Mouse (Mus musculus) myocyte (in vitro differentiated cells): ENCODE results near the gene Rffl. TPM values are rescaled to one million over a fixed set of nuclear protein-coding genes. Genes with fewer than 3 reads are reported as not detected.

ENCODE experiments used
- H3K27me3 ChIP-seq: one replicate; pipeline ENCODE4 v1.6.1; 2011; ENCODE audit not compliant: control insufficient read depth, insufficient read depth, insufficient read length
- H3K36me3 ChIP-seq: one replicate; pipeline ENCODE4 v1.6.1; 2011; ENCODE audit not compliant: control insufficient read depth, insufficient read depth
- H3K4me2 ChIP-seq: one replicate; pipeline ENCODE4 v1.6.1; 2011; ENCODE audit warnings: low read depth, control low read depth
- H3K4me3 ChIP-seq: one replicate; pipeline ENCODE4 v1.5.1; 2011; ENCODE audit warnings: mild to moderate bottlenecking, control low read depth, moderate library complexity
- H3K79me2 ChIP-seq: one replicate; pipeline ENCODE4 v1.6.1; 2011; ENCODE audit not compliant: control insufficient read depth, insufficient read depth
- H3ac ChIP-seq: one replicate; pipeline ENCODE4 v1.6.1; 2011; ENCODE audit not compliant: control insufficient read depth, insufficient read length
- CEBPB ChIP-seq: IDR thresholded peaks from 2 replicates; pipeline ENCODE4 v1.6.1; 2011; ENCODE audit warnings: mild to moderate bottlenecking, moderate library complexity; ENCODE audit not compliant: poor library complexity, insufficient read depth, severe bottlenecking
- E2F4 ChIP-seq: IDR thresholded peaks from one replicate; pipeline ENCODE4 v1.6.1; 2011; ENCODE audit warnings: mild to moderate bottlenecking, control low read depth, moderate library complexity; ENCODE audit not compliant: insufficient read depth
- MAX ChIP-seq: IDR thresholded peaks from one replicate; pipeline ENCODE4 v1.6.1; 2011; ENCODE audit warnings: low read depth, mild to moderate bottlenecking, control low read depth
- MYOD1 ChIP-seq, 3 experiments: IDR thresholded peaks; one replicate each; pipeline ENCODE4 v1.6.1; 2011; ENCODE audit warnings: control low read depth in 2 of 3, low read depth in 2 of 3, mild to moderate bottlenecking in 2 of 3, moderate library complexity in 1 of 3; ENCODE audit not compliant: insufficient read length in 2 of 3, control insufficient read depth in 1 of 3
- MYOG ChIP-seq, 3 experiments: IDR thresholded peaks; one replicate each; pipeline ENCODE4 v1.6.1; 2011; ENCODE audit warnings: control low read depth in 2 of 3, low read depth in 2 of 3, mild to moderate bottlenecking in 2 of 3; ENCODE audit not compliant: insufficient read length in 2 of 3, control insufficient read depth in 1 of 3, insufficient read depth in 1 of 3
- POLR2A ChIP-seq: IDR thresholded peaks from one replicate; pipeline ENCODE4 v1.6.1; 2011; ENCODE audit warnings: low read depth, mild to moderate bottlenecking, control low read depth, moderate library complexity; ENCODE audit not compliant: insufficient read length
- POLR2AphosphoS2 ChIP-seq: IDR thresholded peaks from one replicate; pipeline ENCODE4 v1.6.1; 2011; ENCODE audit warnings: low read depth, control low read depth; ENCODE audit not compliant: insufficient read length
- REST ChIP-seq: IDR thresholded peaks from one replicate; pipeline ENCODE4 v1.6.1; 2011; ENCODE audit warnings: mild to moderate bottlenecking, control low read depth, moderate library complexity; ENCODE audit not compliant: insufficient read depth, insufficient read length
- SRF ChIP-seq: IDR thresholded peaks from one replicate; pipeline ENCODE4 v1.6.1; 2011; ENCODE audit warnings: low read depth; ENCODE audit not compliant: control insufficient read depth, insufficient read length
- TCF12 ChIP-seq: IDR thresholded peaks from one replicate; pipeline ENCODE4 v1.6.1; 2011; ENCODE audit warnings: mild to moderate bottlenecking, control low read depth; ENCODE audit not compliant: poor library complexity, insufficient read depth, severe bottlenecking
- TCF3 ChIP-seq: IDR thresholded peaks from one replicate; pipeline ENCODE4 v1.6.1; 2011; ENCODE audit warnings: low read depth, control low read depth; ENCODE audit not compliant: insufficient read length
- USF1 ChIP-seq: IDR thresholded peaks from one replicate; pipeline ENCODE4 v1.6.1; 2011; ENCODE audit warnings: low read depth, mild to moderate bottlenecking, control low read depth, moderate library complexity
- polyA plus RNA-seq: library from polyadenylated mRNA; unstranded; fragments of >200 nt; fragmentation: generic; extraction: Trizol; gene quantifications from one replicate; pipeline ENCODE4 v1.2.1, GENCODE M21; 2012; ENCODE audit warnings: missing spikeins

The Rffl gene
- polyA plus RNA-seq, 1 experiment, result 1.8 TPM

DNA sequence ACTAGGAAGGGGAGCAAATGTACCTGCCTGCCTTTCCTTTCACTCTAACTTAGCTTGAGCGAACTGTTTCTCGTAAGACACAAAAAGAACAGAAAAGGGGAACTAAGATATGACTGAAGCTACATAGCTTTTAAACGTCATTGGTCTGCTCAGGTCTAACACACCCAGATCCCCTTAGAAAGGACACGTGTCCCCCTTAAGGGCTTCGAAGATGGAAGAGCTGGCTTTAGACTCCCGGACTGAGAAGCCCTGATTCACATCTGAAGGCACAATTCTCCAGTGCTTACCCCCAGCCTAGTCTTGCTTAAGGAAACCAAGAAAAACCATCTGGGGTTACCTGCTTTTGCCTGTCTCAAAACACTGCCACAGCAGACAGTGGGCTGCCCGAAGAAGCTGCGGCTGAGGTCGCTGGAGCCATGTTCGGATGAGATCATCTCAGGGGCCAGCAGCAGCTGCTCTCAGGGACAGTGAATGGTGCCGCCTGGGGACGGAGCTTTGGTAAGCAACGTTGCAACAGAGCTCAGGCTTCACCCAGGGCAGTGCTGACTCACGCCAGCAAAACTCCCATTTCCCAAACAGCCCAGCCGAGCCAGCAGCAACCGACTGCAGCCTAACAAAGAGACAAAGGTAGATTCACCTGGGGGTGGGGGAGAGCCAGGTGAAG is 25.5 kb downstream of the Rffl start:
- Histone ChIP-seq H3K4me2 (peak overlapping the region; percentile 82), H3K36me3 (no peaks in the 10 kb centered on the region), H3ac (no peak overlapping the region), H3K4me3 (peak overlapping the region; percentile 5), H3K79me2 (no peaks in the 10 kb centered on the region), H3K27me3 (no peaks in the 10 kb centered on the region)
- TF ChIP-seq MAX (no peak), TCF3 (no peak), MYOG (IDR thresholded peaks at IDR 0.05; ENCODE audit: control insufficient read depth in 1 of 3, insufficient read depth in 1 of 3, insufficient read length in 2 of 3, low read depth in 2 of 3) (peak; percentile 59 to 93 (median 85)), POLR2AphosphoS2 (peak; percentile 24), REST (no peak), USF1 (no peak), CEBPB (peak; percentile 56; the same call in 1 of the 2 replicates), MYOD1 (IDR thresholded peaks at IDR 0.05; ENCODE audit: control insufficient read depth in 1 of 3, insufficient read length in 2 of 3, low read depth in 2 of 3) (peak; percentile 34 to 90 (median 90)), SRF (no peak), E2F4 (no peak), POLR2A (peak; percentile 45), TCF12 (no peak)

DNA sequence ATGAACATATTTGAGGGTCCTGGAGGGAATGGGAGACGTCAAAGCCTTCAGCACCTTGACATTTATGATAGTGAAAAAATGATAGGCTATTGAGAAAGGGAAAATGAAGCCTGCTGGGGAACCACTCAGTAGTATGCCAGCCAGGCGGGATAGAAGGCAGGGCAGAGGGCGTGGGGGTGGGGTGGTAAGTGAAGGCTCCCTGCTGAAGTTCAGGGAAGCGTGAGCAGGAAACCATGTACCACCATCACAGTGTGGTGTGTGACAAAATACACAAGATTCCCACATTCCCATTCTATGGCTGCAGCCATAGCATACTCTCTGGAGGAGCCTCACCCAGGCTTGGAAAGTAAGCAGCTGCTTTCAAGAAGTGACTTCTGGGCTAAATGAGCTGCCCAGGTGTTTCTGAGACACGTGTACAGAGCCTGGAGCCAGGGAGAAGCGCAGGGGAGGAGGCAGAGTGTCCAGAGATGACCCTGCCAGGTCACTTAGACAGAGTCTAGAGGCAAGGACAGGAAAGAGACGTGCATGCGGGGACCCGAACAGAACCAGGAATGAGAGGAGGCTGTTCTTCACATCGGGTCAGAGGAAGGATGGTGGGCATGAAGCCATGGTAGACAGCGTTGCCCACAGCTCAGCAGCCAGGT is 26.1 kb downstream of the Rffl start:
- H3K4me2 ChIP-seq, result peak overlapping the region; percentile 82

DNA sequence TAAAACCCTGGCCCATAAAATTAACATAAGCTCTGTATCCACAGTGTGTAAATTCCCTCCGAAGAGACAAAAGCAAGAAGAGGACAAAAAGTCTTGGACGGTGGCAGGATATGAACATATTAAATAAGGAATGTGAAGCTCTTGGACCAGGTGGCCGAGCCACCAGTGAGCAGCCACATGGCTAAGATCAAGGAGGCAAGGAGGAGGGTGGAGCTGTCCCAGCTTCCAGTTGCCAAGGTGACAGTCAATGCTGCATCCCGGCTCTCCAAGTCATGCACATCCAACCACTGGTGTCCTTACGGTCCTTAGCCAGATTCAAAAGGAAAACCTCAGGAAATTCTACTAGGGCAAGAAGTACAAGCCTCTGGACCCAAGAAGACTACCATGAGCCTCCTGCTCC is 32.5 kb downstream of the Rffl start:
- Histone ChIP-seq H3ac (no peak overlapping the region), H3K79me2 (no peaks in the 10 kb centered on the region), H3K36me3 (no peaks in the 10 kb centered on the region), H3K4me2 (no peak overlapping the region), H3K27me3 (no peaks in the 10 kb centered on the region), H3K4me3 (no peak overlapping the region)
- TF ChIP-seq E2F4 (no peak), TCF12 (no peak), MYOG (IDR thresholded peaks at IDR 0.05; ENCODE audit: control insufficient read depth in 1 of 3, insufficient read depth in 1 of 3, insufficient read length in 2 of 3, low read depth in 2 of 3) (no peak), MAX (no peak), USF1 (no peak), CEBPB (no peak), MYOD1 (IDR thresholded peaks at IDR 0.05; ENCODE audit: control insufficient read depth in 1 of 3, insufficient read length in 2 of 3, low read depth in 2 of 3) (no peak), SRF (no peak), REST (no peak), TCF3 (no peak), POLR2AphosphoS2 (no peak), POLR2A (no peak)

More for the DNA sequence above, 26.1 kb downstream of the Rffl start:
- Histone ChIP-seq H3K79me2 (no peaks in the 10 kb centered on the region), H3K4me3 (peak overlapping the region; percentile 5), H3K36me3 (no peaks in the 10 kb centered on the region), H3ac (no peak overlapping the region), H3K27me3 (no peaks in the 10 kb centered on the region)
- no peak for TF ChIP-seq USF1
- no peak for TF ChIP-seq TCF12
- no peak for TF ChIP-seq MYOG (IDR thresholded peaks at IDR 0.05; ENCODE audit: control insufficient read depth in 1 of 3, insufficient read depth in 1 of 3, insufficient read length in 2 of 3, low read depth in 2 of 3)

DNA sequence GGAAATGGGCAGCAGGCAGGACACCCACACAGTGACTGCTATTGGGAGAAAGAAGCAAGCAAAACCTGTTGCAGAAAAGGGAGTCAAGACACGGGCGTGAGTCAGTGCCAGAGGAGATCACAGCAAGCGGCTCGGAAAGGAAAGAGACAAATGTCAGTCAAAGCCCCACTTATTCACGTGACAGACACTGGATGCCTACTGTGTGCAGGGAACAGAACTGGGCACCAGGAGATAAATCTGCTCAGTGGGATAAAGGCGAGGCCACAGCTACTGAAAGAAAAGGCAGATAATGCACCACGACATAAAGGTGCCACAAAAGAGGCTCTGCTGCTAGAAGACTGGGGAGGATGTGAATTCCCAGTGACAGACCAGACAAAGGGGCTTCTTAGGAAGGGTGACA is 33.2 kb downstream of the Rffl start:
- Histone ChIP-seq H3K27me3 (no peaks in the 10 kb centered on the region), H3K79me2 (no peaks in the 10 kb centered on the region), H3ac (no peak overlapping the region), H3K4me3 (no peak overlapping the region), H3K4me2 (no peak overlapping the region), H3K36me3 (no peaks in the 10 kb centered on the region)
- no peak for TF ChIP-seq TCF12
- no peak for TF ChIP-seq CEBPB
- no peak for TF ChIP-seq MYOG (IDR thresholded peaks at IDR 0.05; ENCODE audit: control insufficient read depth in 1 of 3, insufficient read depth in 1 of 3, insufficient read length in 2 of 3, low read depth in 2 of 3)
- TF ChIP-seq TCF3, result no peak
- TF ChIP-seq E2F4, result no peak
- TF ChIP-seq POLR2AphosphoS2, result no peak
- TF ChIP-seq REST, result no peak
- TF ChIP-seq POLR2A, result no peak
- no peak for TF ChIP-seq MYOD1 (IDR thresholded peaks at IDR 0.05; ENCODE audit: control insufficient read depth in 1 of 3, insufficient read length in 2 of 3, low read depth in 2 of 3)
- TF ChIP-seq USF1, result no peak
- no peak for TF ChIP-seq SRF
- no peak for TF ChIP-seq MAX
